Mouse (Mus musculus): Measurements from ENCODE around the gene Iqgap3. TPM values are rescaled to one million over a fixed set of nuclear protein-coding genes. Genes with fewer than 3 reads are reported as not detected.
A peak's percentile ranks its signal among the peaks of the same experiment; 100 is the strongest.

Gene Iqgap3
- 32.3 and 36.8 TPM in 2 replicates for polyA plus RNA-seq (2016; fragmentation: Nextera tagmentation; extraction: Ambion mirVana)

DNA sequence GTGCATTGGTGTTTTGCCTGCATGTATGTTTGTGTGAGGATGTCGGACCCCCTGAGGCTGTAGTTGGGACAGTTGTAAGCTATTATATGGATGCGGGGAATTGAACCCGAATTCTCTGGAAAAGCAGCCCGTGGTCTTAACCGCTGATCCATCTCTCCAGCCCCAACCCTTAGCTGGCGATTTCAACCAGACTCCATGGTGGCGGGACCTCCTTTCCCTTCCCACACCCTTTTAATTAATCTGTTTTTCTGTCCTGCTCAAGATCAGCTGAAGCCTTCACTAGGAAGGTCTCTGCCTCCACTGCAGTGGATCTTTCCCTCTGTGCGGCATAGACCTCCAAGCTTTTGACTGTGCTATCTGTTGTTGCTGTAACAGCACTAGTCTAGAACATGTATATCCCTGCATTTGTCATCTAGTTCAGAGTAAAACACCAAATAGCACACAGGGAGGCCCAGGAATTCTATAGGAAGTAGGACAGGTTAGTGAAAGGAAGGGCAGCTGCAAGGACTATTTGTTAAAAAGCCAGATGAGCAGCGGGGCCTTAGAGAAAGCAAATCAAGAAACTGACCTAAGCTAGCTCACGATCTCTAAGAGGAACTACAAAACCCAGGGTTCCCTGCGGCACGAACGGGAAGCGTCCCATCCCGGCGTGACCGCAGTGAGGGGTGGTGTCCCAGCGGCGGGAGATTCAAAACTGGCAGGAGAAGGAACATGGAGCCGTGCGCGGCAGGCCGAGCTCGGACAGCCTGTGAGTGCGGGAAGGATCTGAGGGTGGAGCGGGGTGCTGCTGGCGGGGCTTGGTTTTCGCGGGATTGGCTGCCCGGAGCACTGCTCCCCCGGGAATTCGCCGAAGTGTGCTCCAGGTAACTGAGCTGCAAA is at the start of gene Iqgap3:
TSS of gene Iqgap3 (plus strand) at position 627 of the 879 bp plus-strand sequence.
- 18% methylated on average over 33 of the region's 33 CpGs for WGBS
- Histone ChIP-seq H3K27me3 (replicated peaks) (0 out of 2 replicates have a peak, but pooled peaks cover 4% of the 10 kb centered on the region), H3K4me2 (peak within 1 kb of the TSS; percentile 90), H3K4me1 (replicated peaks) (peaks cover 21% of the 10 kb centered on the region), H3K9me3 (replicated peaks) (no peaks in the 10 kb centered on the region), H3K4me3 (peak within 1 kb of the TSS; percentile 87), H3K9ac (peak within 1 kb of the TSS; percentile 78), H3K27ac (ENCODE audit: poor library complexity, severe bottlenecking) (peak within 1 kb of the TSS; percentile 13; the same call in 1 of the 2 replicates), H3K36me3 (peaks cover 24% of the 10 kb centered on the region)
- peak; percentile 82 for ATAC-seq (ENCODE audit: insufficient number of reproducible peaks, low FRiP score)

GRCm38 (mm10) chr3:88033506-88033905 is 48.3 kb upstream of the Iqgap3 start:
- WGBS, result 62% methylated on average over 5 of the region's 5 CpGs
- Histone ChIP-seq H3K27ac (ENCODE audit: poor library complexity, severe bottlenecking) (no peak overlapping the region), H3K36me3 (no peaks in the 10 kb centered on the region), H3K9ac (no peak overlapping the region), H3K4me1 (replicated peaks) (0 out of 2 replicates have a peak, but pooled peaks cover 7% of the 10 kb centered on the region), H3K27me3 (replicated peaks) (peaks cover 71% of the 10 kb centered on the region), H3K4me3 (no peak overlapping the region), H3K9me3 (replicated peaks) (peaks cover under 1% of the 10 kb centered on the region), H3K4me2 (no peak overlapping the region)
- no peak for ATAC-seq (ENCODE audit: insufficient number of reproducible peaks, low FRiP score)

- Histone ChIP-seq H3K36me3 (no peaks in the 10 kb centered on the region), H3K4me2 (no peak overlapping the region), H3K9me3 (replicated peaks) (no peaks in the 10 kb centered on the region), H3K9ac (no peak overlapping the region), H3K4me1 (replicated peaks) (0 out of 2 replicates have a peak, but pooled peaks cover 2% of the 10 kb centered on the region), H3K27me3 (replicated peaks) (peaks cover 70% of the 10 kb centered on the region), H3K27ac (ENCODE audit: poor library complexity, severe bottlenecking) (no peak overlapping the region), H3K4me3 (no peak overlapping the region)
- ATAC-seq (ENCODE audit: insufficient number of reproducible peaks, low FRiP score), result no peak
- WGBS, result 59% methylated on average over 1 of the region's 1 CpGs
These were observed 46.0 kb upstream of the Iqgap3 start for GRCm38 (mm10) chr3:88035561-88036293.

- peak within 1 kb of the TSS; percentile 71 for H3K9ac ChIP-seq
- H3K9me3 ChIP-seq (replicated peaks), result no peaks in the 10 kb centered on the region
- peak within 1 kb of the TSS; percentile 78 for H3K4me2 ChIP-seq
- peaks cover 28% of the 10 kb centered on the region for H3K27me3 ChIP-seq (replicated peaks)
- ATAC-seq (ENCODE audit: insufficient number of reproducible peaks, low FRiP score), result peak; percentile 86
- peak within 1 kb of the TSS; percentile 74 for H3K4me3 ChIP-seq
- H3K27ac ChIP-seq (ENCODE audit: poor library complexity, severe bottlenecking), result peak within 1 kb of the TSS; percentile 8; the same call in 1 of the 2 replicates
- 0 out of 2 replicates have a peak, but pooled peaks cover 8% of the 10 kb centered on the region for H3K36me3 ChIP-seq
- H3K4me1 ChIP-seq (replicated peaks), result peaks cover 8% of the 10 kb centered on the region; the same call in 1 of the 2 replicates
- 8% methylated on average over 36 of the region's 36 CpGs for WGBS
These were observed 38.9 kb upstream of the Iqgap3 start, which contains the start of gene Gpatch4 for GRCm38 (mm10) chr3:88042661-88043421. Gene Gpatch4 (plus strand): TSS chr3:88043108.

DNA sequence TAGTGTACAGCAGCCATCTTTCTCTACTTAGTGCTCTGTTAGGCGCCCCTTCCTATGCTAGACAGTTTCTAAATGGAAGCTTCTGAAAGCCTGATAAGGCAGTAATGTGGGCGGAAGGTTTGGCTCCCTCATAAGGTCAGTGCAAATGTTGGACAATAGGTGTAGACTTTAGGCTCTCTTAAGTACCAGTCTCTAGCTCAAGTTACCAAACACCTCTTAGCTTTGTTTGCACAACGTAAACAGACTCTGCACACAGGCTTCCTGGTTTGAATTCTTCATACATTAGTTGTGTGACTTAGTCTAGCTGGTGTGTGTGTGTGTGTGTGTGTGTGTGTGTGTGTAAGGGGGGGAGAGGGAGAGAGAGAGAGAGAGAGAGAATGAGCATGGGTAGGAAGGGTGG is 32.2 kb upstream of the Iqgap3 start:
- no peak for ATAC-seq (ENCODE audit: insufficient number of reproducible peaks, low FRiP score)
- peaks cover 7% of the 10 kb centered on the region; the same call in 1 of the 2 replicates for H3K4me1 ChIP-seq (replicated peaks)
- no peak overlapping the region for H3K4me3 ChIP-seq
- no peaks in the 10 kb centered on the region for H3K27me3 ChIP-seq (replicated peaks)
- no peak overlapping the region for H3K4me2 ChIP-seq
- 58% methylated on average over 3 of the region's 3 CpGs for WGBS
- H3K9me3 ChIP-seq (replicated peaks), result no peaks in the 10 kb centered on the region
- no peak overlapping the region for H3K27ac ChIP-seq (ENCODE audit: poor library complexity, severe bottlenecking)
- peaks cover 57% of the 10 kb centered on the region for H3K36me3 ChIP-seq
- H3K9ac ChIP-seq, result no peak overlapping the region

DNA sequence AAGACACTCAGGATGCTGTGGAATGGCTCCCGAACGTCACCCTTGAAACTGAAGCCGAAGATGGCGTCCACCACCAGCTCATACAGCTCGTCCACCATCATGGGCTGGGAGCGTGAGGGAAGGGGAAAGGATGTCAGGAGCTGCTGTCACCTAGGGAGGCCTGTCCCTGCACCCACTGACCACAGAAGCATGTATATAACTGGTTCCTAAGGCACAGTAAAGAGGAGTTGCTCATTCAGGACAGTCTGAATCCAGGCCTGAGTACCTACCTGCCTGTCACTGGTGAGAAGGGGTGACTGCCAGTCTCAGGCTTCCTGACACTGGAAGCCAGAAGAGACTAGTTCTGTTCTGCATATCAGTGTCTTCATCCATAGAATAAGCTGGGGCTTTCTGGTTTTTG is 24.7 kb upstream of the Iqgap3 start:
- H3K9me3 ChIP-seq (replicated peaks), result no peaks in the 10 kb centered on the region
- peaks cover 47% of the 10 kb centered on the region for H3K36me3 ChIP-seq
- peak overlapping the region; percentile 96 for H3K4me2 ChIP-seq
- no peak overlapping the region for H3K27ac ChIP-seq (ENCODE audit: poor library complexity, severe bottlenecking)
- H3K9ac ChIP-seq, result no peak overlapping the region; the same call in 1 of the 2 replicates
- ATAC-seq (ENCODE audit: insufficient number of reproducible peaks, low FRiP score), result no peak
- H3K27me3 ChIP-seq (replicated peaks), result no peaks in the 10 kb centered on the region
- H3K4me1 ChIP-seq (replicated peaks), result peaks cover 13% of the 10 kb centered on the region
- 76% methylated on average over 6 of the region's 6 CpGs for WGBS
- no peak overlapping the region for H3K4me3 ChIP-seq

DNA sequence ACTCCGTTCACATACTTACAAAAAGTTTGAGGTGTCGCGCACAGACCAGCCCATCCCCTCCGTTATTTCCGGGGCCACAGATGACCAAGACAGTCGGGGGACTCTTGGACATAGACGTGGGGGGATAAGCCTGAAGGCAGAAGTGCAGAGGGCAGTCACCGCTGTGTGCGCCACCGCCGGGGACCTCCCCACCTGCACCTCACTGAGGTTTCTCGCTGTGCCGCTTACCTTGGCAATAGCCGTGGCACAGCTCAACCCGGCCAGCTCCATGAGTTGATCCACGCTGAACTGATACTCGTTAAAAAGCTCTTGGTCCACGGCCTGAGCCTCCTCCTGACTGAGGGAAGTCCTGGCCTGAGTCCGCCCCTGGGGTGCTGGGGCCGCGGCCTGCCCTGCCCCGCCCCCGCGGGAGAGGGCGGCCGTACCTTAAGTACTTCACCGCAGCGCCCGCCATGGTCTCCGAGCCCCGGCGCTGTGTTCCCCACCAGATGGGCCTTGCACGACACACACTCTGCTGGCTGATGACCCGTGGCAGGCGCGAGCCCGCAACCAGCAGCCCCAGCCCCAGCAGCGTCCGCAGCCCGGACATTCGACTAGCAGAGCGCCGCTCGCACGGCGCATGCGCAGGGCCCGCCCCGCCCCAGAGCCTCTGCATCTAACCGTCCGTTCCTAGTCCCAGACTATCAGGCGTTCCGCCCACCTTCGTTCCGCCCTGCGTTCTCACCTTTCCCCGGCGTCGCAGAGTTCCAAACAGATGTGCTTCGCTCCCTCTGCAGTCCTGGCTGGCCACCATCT is 23.7 kb upstream of the Iqgap3 start, which contains the start of gene Naxe:
TSS of gene Naxe (minus strand) at position 594 of the 795 bp plus-strand sequence.
- peak within 1 kb of the TSS; percentile 69; the same call in 1 of the 2 replicates for H3K27ac ChIP-seq (ENCODE audit: poor library complexity, severe bottlenecking)
- H3K36me3 ChIP-seq, result peaks cover 37% of the 10 kb centered on the region
- no peaks in the 10 kb centered on the region for H3K9me3 ChIP-seq (replicated peaks)
- H3K4me3 ChIP-seq, result peak within 1 kb of the TSS; percentile 88
- H3K4me2 ChIP-seq, result peak within 1 kb of the TSS; percentile 96
- under 1% methylated on average over 60 of the region's 60 CpGs for WGBS
- no peaks in the 10 kb centered on the region for H3K27me3 ChIP-seq (replicated peaks)
- peak; percentile 92 for ATAC-seq (ENCODE audit: insufficient number of reproducible peaks, low FRiP score)
- H3K9ac ChIP-seq, result peak within 1 kb of the TSS; percentile 88
- H3K4me1 ChIP-seq (replicated peaks), result peaks cover 13% of the 10 kb centered on the region

DNA sequence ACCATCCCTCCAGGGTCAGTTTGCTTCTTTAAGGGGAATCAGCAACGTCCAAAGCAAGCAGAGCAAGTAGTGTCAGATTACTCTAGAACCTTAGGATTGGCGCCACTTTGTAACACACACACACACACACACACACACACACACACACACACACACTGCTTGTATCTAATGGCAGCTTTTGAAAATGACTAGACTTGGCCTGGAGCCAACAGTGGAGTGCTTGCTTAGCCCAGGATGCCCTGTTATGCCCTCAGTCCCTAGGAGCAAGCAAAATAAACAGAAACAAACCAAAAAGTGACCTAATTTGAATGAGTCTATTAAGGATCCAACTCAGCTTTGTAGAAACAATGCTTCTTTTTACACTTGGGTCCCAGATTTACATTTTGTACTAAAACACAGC is 13.4 kb upstream of the Iqgap3 start:
- no peak for ATAC-seq (ENCODE audit: insufficient number of reproducible peaks, low FRiP score)
- 24% methylated on average over 2 of the region's 2 CpGs for WGBS
- H3K27me3 ChIP-seq (replicated peaks), result peaks cover 32% of the 10 kb centered on the region
- no peaks in the 10 kb centered on the region for H3K4me1 ChIP-seq (replicated peaks)
- no peak overlapping the region for H3K9ac ChIP-seq
- no peak overlapping the region for H3K27ac ChIP-seq (ENCODE audit: poor library complexity, severe bottlenecking)
- no peak overlapping the region for H3K4me3 ChIP-seq
- H3K36me3 ChIP-seq, result no peaks in the 10 kb centered on the region
- H3K9me3 ChIP-seq (replicated peaks), result 0 out of 2 replicates have a peak, but pooled peaks cover 5% of the 10 kb centered on the region
- H3K4me2 ChIP-seq, result no peak overlapping the region

DNA sequence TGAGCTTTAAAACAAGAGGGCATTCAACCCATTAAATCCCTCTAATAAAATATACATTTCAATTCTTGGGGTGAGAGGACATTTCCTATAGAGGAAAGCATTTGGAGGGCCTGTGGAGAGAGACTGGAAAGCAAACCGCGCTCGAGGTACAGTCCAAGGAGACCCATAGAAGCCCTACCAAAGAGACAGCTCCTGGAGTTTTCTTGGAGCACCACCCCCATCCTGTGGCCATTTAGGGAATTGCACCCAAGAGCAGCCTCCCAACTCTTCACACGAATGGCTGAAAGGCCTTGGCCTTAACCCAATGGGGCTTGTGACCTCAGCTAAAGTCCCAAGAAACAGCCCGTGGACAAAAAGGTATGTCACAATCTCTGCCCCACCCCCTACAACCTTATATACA is 10.0 kb upstream of the Iqgap3 start:
- WGBS, result 5% methylated on average over 5 of the region's 5 CpGs
- ATAC-seq (ENCODE audit: insufficient number of reproducible peaks, low FRiP score), result peak; percentile 49
- Histone ChIP-seq H3K9ac (no peak overlapping the region), H3K4me2 (no peak overlapping the region), H3K9me3 (replicated peaks) (no peaks in the 10 kb centered on the region), H3K36me3 (no peaks in the 10 kb centered on the region), H3K4me1 (replicated peaks) (no peaks in the 10 kb centered on the region), H3K27ac (ENCODE audit: poor library complexity, severe bottlenecking) (no peak overlapping the region), H3K27me3 (replicated peaks) (peaks cover 46% of the 10 kb centered on the region), H3K4me3 (no peak overlapping the region)

GRCm38 (mm10) chr3:88073631-88074030 is 8.1 kb upstream of the Iqgap3 start:
- Histone ChIP-seq H3K4me3 (no peak overlapping the region), H3K36me3 (no peaks in the 10 kb centered on the region), H3K27ac (ENCODE audit: poor library complexity, severe bottlenecking) (no peak overlapping the region), H3K9me3 (replicated peaks) (no peaks in the 10 kb centered on the region), H3K4me1 (replicated peaks) (no peaks in the 10 kb centered on the region), H3K9ac (no peak overlapping the region), H3K4me2 (no peak overlapping the region), H3K27me3 (replicated peaks) (peaks cover 50% of the 10 kb centered on the region)
- 62% methylated on average over 2 of the region's 2 CpGs for WGBS
- no peak for ATAC-seq (ENCODE audit: insufficient number of reproducible peaks, low FRiP score)
